Mouse (Mus musculus): Measurements from ENCODE around the gene Sec24a. TPM values are rescaled to one million over a fixed set of nuclear protein-coding genes. Genes with fewer than 3 reads are reported as not detected.

Sec24a gene
- total RNA-seq, 1 experiment = 10.9 TPM

DNA sequence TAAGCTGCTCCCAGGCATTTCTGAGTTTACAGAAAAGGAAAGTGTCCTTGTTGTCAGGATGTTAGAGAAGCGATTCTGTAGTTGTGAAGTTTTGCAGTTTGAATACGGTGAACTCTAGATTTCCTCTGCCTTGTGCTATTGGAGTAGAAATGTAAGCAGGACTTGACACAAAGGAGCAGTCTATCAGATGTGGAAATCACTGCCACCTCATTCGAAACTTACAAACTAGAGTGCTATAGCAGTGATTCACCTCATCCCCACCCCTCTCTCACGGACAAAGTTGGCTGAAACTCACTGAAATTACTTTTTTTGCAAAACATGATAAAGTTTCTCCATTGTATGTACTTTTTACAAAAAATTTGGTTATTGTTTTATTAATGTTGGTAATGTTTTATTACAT lies 1.4 kb upstream of the Sec24a start:
- Histone ChIP-seq H3K9ac (ENCODE audit: insufficient read depth, low read depth, low read length, poor library complexity, severe bottlenecking) (no peak overlapping the region), H3K4me3 (ENCODE audit: insufficient read depth in 1 of 2, low read depth in 1 of 2, low read length in 2 of 2, poor library complexity in 1 of 2, severe bottlenecking in 1 of 2) (no peak overlapping the region), H3K4me1 (ENCODE audit: control insufficient read depth in 2 of 2, insufficient read depth in 2 of 2, low read length in 2 of 2, poor library complexity in 1 of 2) (0 out of 4 replicates have a peak, but pooled peaks cover 0 to 1% of the 10 kb centered on the region in 2 experiments), H3K9me3 (ENCODE audit: control insufficient read depth, insufficient read depth, low read depth, low read length) (no peaks in the 10 kb centered on the region), H3K27ac (ENCODE audit: insufficient read depth, low read depth, low read length, poor library complexity, severe bottlenecking) (no peak overlapping the region), H3K36me3 (ENCODE audit: control insufficient read depth, insufficient read depth, low read length, poor library complexity, severe bottlenecking) (no peaks in the 10 kb centered on the region)
- in situ Hi-C loops (cut with MboI; ENCODE audit: low sequenced_read_pairs in 2 of 2, unreplicated experiment in 2 of 2) = no loop called here
- TF ChIP-seq MAFK (IDR thresholded peaks at IDR 0.05; ENCODE audit: insufficient read depth, low read depth, low read length) = no peak
- TF ChIP-seq CHD2 (IDR thresholded peaks at IDR 0.05; ENCODE audit: low read depth, low read length) = no peak
- TF ChIP-seq ZC3H11A (IDR thresholded peaks at IDR 0.05; ENCODE audit: borderline replicate concordance, low read depth, low read length) = no peak
- no peak for TF ChIP-seq ZNF384 (IDR thresholded peaks at IDR 0.05; ENCODE audit: low read depth, low read length)
- no peak for TF ChIP-seq HCFC1 (IDR thresholded peaks at IDR 0.05; ENCODE audit: borderline replicate concordance, insufficient read depth, low read length)
- DNase-seq (ENCODE audit: low read depth, low spot score) = no peak

DNA sequence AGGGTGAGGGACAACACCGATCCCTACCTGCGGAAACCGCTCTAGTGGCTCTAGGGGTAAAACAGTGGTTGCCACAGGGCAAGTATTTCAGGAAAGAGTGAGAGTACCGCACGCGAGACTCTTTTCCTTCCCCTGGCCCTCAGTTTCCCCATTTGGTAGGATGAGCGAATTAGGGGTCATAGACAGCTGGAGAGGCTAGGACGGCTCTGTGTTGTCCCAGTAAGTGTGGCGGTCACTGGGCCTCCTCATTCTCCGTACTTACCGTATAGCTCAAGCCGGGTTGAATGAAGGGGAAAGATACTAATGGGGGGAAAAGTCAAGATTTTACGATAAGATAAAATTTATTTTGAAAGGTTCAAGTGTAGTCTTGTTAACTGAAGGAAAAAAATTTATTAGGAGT lies 521 bp upstream of the Sec24a start:
- TF ChIP-seq ZC3H11A (IDR thresholded peaks at IDR 0.05; ENCODE audit: borderline replicate concordance, low read depth, low read length) = no peak
- TF ChIP-seq ZNF384 (IDR thresholded peaks at IDR 0.05; ENCODE audit: low read depth, low read length) = no peak
- no peak for TF ChIP-seq CHD2 (IDR thresholded peaks at IDR 0.05; ENCODE audit: low read depth, low read length)
- TF ChIP-seq MAFK (IDR thresholded peaks at IDR 0.05; ENCODE audit: insufficient read depth, low read depth, low read length) = no peak
- TF ChIP-seq HCFC1 (IDR thresholded peaks at IDR 0.05; ENCODE audit: borderline replicate concordance, insufficient read depth, low read length) = no peak
- Histone ChIP-seq H3K9me3 (ENCODE audit: control insufficient read depth, insufficient read depth, low read depth, low read length) (no peaks in the 10 kb centered on the region), H3K36me3 (ENCODE audit: control insufficient read depth, insufficient read depth, low read length, poor library complexity, severe bottlenecking) (no peaks in the 10 kb centered on the region), H3K27ac (ENCODE audit: insufficient read depth, low read depth, low read length, poor library complexity, severe bottlenecking) (no peak overlapping the region), H3K9ac (ENCODE audit: insufficient read depth, low read depth, low read length, poor library complexity, severe bottlenecking) (peak overlapping the region; percentile 92), H3K4me1 (ENCODE audit: control insufficient read depth in 2 of 2, insufficient read depth in 2 of 2, low read length in 2 of 2, poor library complexity in 1 of 2) (0 out of 4 replicates have a peak, but pooled peaks cover 0 to 1% of the 10 kb centered on the region in 2 experiments), H3K4me3 (ENCODE audit: insufficient read depth in 1 of 2, low read depth in 1 of 2, low read length in 2 of 2, poor library complexity in 1 of 2, severe bottlenecking in 1 of 2) (peak overlapping the region; percentile 93 to 99)
- in situ Hi-C loops (cut with MboI; ENCODE audit: low sequenced_read_pairs in 2 of 2, unreplicated experiment in 2 of 2) = no loop called here
- DNase-seq (ENCODE audit: low read depth, low spot score) = no peak

GRCm38 (mm10) chr11:51761241-51761640 lies 2.2 kb downstream of the Sec24a start:
- Histone ChIP-seq H3K9me3 (ENCODE audit: control insufficient read depth, insufficient read depth, low read depth, low read length) (no peaks in the 10 kb centered on the region), H3K4me1 (ENCODE audit: control insufficient read depth in 2 of 2, insufficient read depth in 2 of 2, low read length in 2 of 2, poor library complexity in 1 of 2) (0 out of 4 replicates have a peak, but pooled peaks cover 0 to 1% of the 10 kb centered on the region in 2 experiments), H3K27ac (ENCODE audit: insufficient read depth, low read depth, low read length, poor library complexity, severe bottlenecking) (no peak overlapping the region), H3K4me3 (ENCODE audit: insufficient read depth in 1 of 2, low read depth in 1 of 2, low read length in 2 of 2, poor library complexity in 1 of 2, severe bottlenecking in 1 of 2) (no peak overlapping the region), H3K36me3 (ENCODE audit: control insufficient read depth, insufficient read depth, low read length, poor library complexity, severe bottlenecking) (no peaks in the 10 kb centered on the region), H3K9ac (ENCODE audit: insufficient read depth, low read depth, low read length, poor library complexity, severe bottlenecking) (no peak overlapping the region)
- TF ChIP-seq ZNF384 (IDR thresholded peaks at IDR 0.05; ENCODE audit: low read depth, low read length) = no peak
- TF ChIP-seq ZC3H11A (IDR thresholded peaks at IDR 0.05; ENCODE audit: borderline replicate concordance, low read depth, low read length) = no peak
- no peak for TF ChIP-seq CHD2 (IDR thresholded peaks at IDR 0.05; ENCODE audit: low read depth, low read length)
- TF ChIP-seq MAFK (IDR thresholded peaks at IDR 0.05; ENCODE audit: insufficient read depth, low read depth, low read length) = no peak
- TF ChIP-seq HCFC1 (IDR thresholded peaks at IDR 0.05; ENCODE audit: borderline replicate concordance, insufficient read depth, low read length) = no peak
- DNase-seq (ENCODE audit: low read depth, low spot score) = no peak
- in situ Hi-C loops (cut with MboI; ENCODE audit: low sequenced_read_pairs in 2 of 2, unreplicated experiment in 2 of 2) = no loop called here

DNA sequence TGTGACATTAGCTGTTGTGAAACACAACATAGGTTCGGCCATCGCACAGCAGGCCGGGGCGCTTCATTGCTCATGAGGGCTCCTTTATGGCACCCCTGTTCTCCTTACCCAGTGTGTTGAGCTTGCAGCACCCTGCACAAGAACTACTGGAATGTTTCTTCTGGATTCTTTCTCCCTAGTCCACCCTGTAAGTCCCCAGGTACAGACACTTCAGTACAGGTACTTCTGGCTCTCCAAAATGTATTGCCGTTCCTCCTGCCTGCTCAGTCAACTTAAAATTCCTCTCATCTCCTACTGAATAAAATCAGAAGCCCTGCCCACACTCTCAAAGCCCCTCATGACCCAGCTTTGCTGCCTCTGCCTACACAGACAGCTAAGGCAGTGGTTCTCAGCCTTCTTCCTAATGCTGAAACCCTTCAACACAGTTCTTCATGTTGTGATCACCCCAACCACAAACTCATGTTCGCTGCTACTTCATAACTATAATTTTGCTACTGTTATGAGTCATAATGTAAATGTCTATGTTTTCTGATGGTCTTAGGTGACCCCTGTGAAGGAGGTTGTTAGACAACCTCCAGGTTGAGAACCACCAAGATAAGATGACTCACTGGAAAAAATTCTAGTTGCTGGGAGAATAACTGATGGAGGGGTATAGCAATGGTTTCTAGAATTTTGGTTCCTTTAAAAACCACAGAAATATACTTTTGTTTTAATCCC lies 3.3 kb downstream of the Sec24a start:
- Histone ChIP-seq H3K36me3 (ENCODE audit: control insufficient read depth, insufficient read depth, low read length, poor library complexity, severe bottlenecking) (no peaks in the 10 kb centered on the region), H3K27ac (ENCODE audit: insufficient read depth, low read depth, low read length, poor library complexity, severe bottlenecking) (no peak overlapping the region), H3K9ac (ENCODE audit: insufficient read depth, low read depth, low read length, poor library complexity, severe bottlenecking) (no peak overlapping the region), H3K9me3 (ENCODE audit: control insufficient read depth, insufficient read depth, low read depth, low read length) (no peaks in the 10 kb centered on the region), H3K4me1 (ENCODE audit: control insufficient read depth in 2 of 2, insufficient read depth in 2 of 2, low read length in 2 of 2, poor library complexity in 1 of 2) (0 out of 4 replicates have a peak, but pooled peaks cover 0 to 1% of the 10 kb centered on the region in 2 experiments), H3K4me3 (ENCODE audit: insufficient read depth in 1 of 2, low read depth in 1 of 2, low read length in 2 of 2, poor library complexity in 1 of 2, severe bottlenecking in 1 of 2) (no peak overlapping the region)
- in situ Hi-C loops (cut with MboI; ENCODE audit: low sequenced_read_pairs in 2 of 2, unreplicated experiment in 2 of 2) = no loop called here
- DNase-seq (ENCODE audit: low read depth, low spot score) = no peak
- TF ChIP-seq MAFK (IDR thresholded peaks at IDR 0.05; ENCODE audit: insufficient read depth, low read depth, low read length) = no peak
- TF ChIP-seq HCFC1 (IDR thresholded peaks at IDR 0.05; ENCODE audit: borderline replicate concordance, insufficient read depth, low read length) = no peak
- no peak for TF ChIP-seq ZC3H11A (IDR thresholded peaks at IDR 0.05; ENCODE audit: borderline replicate concordance, low read depth, low read length)
- no peak for TF ChIP-seq ZNF384 (IDR thresholded peaks at IDR 0.05; ENCODE audit: low read depth, low read length)
- TF ChIP-seq CHD2 (IDR thresholded peaks at IDR 0.05; ENCODE audit: low read depth, low read length) = no peak
